Mouse (Mus musculus) embryonic fibroblast, embryonic 13.5 days (primary cell): ENCODE data around the gene March10.

ENCODE experiments used
- CTCF ChIP-seq: IDR thresholded peaks from 2 replicates; pipeline ENCODE4 v1.5.1; 2011; ENCODE audit warnings: mild to moderate bottlenecking, control low read depth, low read length, moderate library complexity, borderline replicate concordance; ENCODE audit not compliant: insufficient read depth
- POLR2A ChIP-seq: IDR thresholded peaks from 2 replicates; pipeline ENCODE4 v1.6.1; 2011; ENCODE audit warnings: low read depth, mild to moderate bottlenecking, control low read depth, low read length, moderate library complexity

DNA sequence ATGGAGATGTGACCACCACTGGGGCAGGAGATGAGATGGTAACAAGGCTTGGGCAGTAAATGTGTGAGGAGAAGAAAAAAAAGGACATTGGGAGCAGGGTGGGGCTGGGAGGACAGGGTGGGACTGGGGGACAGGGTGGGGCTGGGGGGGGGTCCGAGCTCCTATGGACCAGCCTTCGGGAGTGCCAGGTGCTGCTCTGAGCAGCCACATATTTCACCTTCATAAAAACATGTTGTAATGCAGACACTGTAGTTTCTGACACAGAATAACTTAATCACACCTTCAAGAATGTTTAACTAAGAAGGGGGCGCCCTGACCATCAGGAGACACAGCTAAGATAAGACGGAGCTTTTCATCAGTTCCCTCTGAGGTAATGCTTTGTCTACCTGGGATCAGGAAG is 4.0 kb downstream of the March10 start:
- TF ChIP-seq POLR2A (no peak), CTCF (no peak)
